ENCODE assay signal across 1 mouse cellular context in genomic region chr14:45317921-45318411, GRCm38 (mm10).
A peak's percentile ranks its signal among the peaks of the same experiment; 100 is the strongest.
TF ChIP-seq lines count a peak whose summit lies in the region.

No protein-coding gene starts in this region.

TF ChIP-seq in CH12.LX, 34 proteins besides CTCF, POLR2A, EP300 and RAD21 (continued from another document):
- TF ChIP-seq CHD2 (IDR thresholded peaks at IDR 0.05; ENCODE audit: low read length) (no peak), SIN3A (IDR thresholded peaks at IDR 0.05; ENCODE audit: low read length) (peak; percentile 75; the same call in 1 of the 2 replicates), ZKSCAN1 (IDR thresholded peaks at IDR 0.05; ENCODE audit: borderline replicate concordance, low read depth, low read length) (no peak), MXI1 (IDR thresholded peaks at IDR 0.05; ENCODE audit: low read depth, low read length) (peak; percentile 20; the same call in 1 of the 2 replicates), USF2 (conservative IDR thresholded peaks at IDR 0.05; ENCODE audit: low read depth, low read length) (no peak), ZNF384 (IDR thresholded peaks at IDR 0.05; ENCODE audit: low read depth, low read length) (no peak), TCF12 (IDR thresholded peaks at IDR 0.05; ENCODE audit: low read depth, low read length) (no peak), CHD1 (IDR thresholded peaks at IDR 0.05; ENCODE audit: low read depth, low read length) (no peak; the same call in 1 of the 2 replicates), ELF1 (IDR thresholded peaks at IDR 0.05; ENCODE audit: low read depth, low read length) (no peak), RCOR1 (conservative IDR thresholded peaks at IDR 0.05; ENCODE audit: low read depth, low read length) (no peak), MAFK (IDR thresholded peaks at IDR 0.05; ENCODE audit: insufficient replicate concordance, low read length) (no peak), MAX (IDR thresholded peaks at IDR 0.05; ENCODE audit: low read length) (peak; percentile 18; the same call in 1 of the 2 replicates), ZC3H11A (IDR thresholded peaks at IDR 0.05; ENCODE audit: low read depth, low read length) (no peak), BHLHE40 (IDR thresholded peaks at IDR 0.05; ENCODE audit: low read depth, low read length) (peak; percentile 61), TBP (conservative IDR thresholded peaks at IDR 0.05; ENCODE audit: low read depth, low read length) (no peak), MYC (IDR thresholded peaks at IDR 0.05; ENCODE audit: low read depth, low read length) (peak; percentile 32; the same call in 1 of the 2 replicates), NELFE (IDR thresholded peaks at IDR 0.05; ENCODE audit: low read depth, low read length) (no peak), MEF2A (IDR thresholded peaks at IDR 0.05; ENCODE audit: borderline replicate concordance, low read depth, low read length) (no peak), USF1 (IDR thresholded peaks at IDR 0.05; ENCODE audit: low read depth, low read length) (no peak), E2F4 (IDR thresholded peaks at IDR 0.05; ENCODE audit: insufficient replicate concordance, low read depth, low read length) (no peak)
